Mouse (Mus musculus): ENCODE data around the gene Spdye4c.

Gene Spdye4c

GRCm38 (mm10) chr2:128601534-128601933, 10.5 kb downstream of the Spdye4c start:
- DNase-seq (ENCODE audit: low read depth, low spot score): no peak

- no peak for DNase-seq (ENCODE audit: low read depth, low spot score)
Measured at GRCm38 (mm10) chr2:128609286-128609685, 18.3 kb downstream of the Spdye4c start.

- DNase-seq (ENCODE audit: low read depth, low spot score): no peak
Measured at GRCm38 (mm10) chr2:128611178-128611577, 20.2 kb downstream of the Spdye4c start.

DNA sequence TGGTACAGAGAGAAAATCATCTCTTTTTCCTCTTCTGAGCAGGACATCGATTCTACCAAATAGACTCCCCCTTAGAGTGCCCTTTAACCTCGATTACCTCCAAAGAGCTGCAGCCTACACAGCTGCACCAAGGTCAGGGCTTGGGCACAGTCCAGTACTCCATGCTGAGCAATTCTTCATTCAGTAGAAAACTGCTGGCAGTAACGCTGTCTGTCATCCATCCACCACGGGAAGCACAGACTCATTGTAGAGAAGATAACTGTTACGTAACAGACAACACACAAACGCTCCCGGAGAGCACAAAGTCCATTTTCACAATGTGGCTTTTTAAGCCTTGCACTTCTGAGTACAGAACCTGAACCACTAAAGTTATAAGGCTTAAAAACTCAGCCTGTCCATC, 21.3 kb downstream of the Spdye4c start:
- no peak for DNase-seq (ENCODE audit: low read depth, low spot score)

GRCm38 (mm10) chr2:128613365-128613764, 22.4 kb downstream of the Spdye4c start:
- DNase-seq (ENCODE audit: low read depth, low spot score): no peak

DNA sequence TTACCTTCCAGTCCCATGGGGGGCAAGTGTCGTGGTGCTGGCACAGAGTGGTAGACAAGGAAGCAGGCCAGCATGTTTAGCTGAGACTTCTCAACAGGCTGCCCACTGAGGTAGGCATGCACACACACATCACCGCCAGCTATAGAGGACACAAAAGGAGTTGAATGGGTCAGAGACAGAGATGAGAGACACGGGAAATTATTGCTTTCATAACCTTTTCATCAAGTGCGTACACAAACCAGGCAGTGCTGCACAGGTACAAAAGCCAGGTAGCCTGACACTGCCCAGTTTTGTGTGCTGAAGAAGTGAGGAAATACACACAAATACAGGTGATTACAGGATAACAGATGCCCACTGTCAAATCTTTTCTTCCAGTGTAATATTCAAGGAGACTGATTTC, 24.4 kb downstream of the Spdye4c start:
- DNase-seq (ENCODE audit: low read depth, low spot score): no peak

DNA sequence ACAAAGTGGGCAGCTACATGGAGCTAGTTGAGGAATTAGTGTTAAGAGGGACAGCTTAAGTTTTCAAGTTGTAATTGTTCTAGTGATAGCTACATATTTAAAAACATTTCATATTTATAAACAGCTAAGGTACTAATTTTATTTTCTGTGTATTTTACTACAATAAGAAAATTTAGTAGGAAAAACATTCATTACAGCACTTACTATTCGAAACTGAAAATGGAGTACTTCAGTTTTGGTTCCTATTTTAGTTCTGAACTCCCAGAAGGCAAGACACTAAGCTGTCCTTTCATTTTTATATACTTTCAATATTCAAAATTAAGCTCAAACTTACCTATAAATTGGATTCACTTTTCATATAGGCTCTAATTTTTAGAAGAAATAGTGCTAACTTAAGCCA, 29.6 kb downstream of the Spdye4c start:
- no peak for DNase-seq (ENCODE audit: low read depth, low spot score)
